Mouse (Mus musculus): ENCODE data around the gene Ifna16.

Gene Ifna16

GRCm38 (mm10) chr4:88676824-88677223, at the start of gene Ifna16:
Gene Ifna16, minus strand, starts transcription at chr4:88676924.
- no peak for DNase-seq

DNA sequence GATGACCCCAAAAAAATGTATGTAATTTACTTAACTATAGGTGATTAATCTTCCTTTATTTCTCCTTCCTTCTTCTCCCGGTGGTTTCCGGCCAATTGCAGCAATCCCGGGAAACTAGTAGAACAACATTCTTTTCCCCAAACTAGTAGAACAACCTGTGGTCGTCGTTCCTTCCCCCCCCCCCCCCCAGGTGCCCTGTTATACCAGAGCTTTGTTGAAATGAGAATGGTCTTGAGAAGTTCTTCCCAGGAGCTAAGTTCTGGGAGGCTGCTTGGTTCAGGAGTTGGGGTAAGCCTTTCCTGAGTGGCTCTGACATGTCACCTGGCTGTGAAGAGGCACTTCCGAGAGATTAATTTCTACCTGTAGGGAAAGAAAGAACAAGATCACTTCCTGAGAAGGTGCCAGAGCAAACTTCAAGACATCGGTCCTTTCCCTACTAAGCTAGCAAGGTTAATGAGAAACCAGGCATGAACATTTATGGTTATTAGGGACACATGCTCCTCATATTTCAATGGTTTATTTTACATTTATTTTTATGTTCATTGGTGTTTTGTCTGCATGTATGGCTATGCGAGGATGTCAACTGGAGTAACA, 46.9 kb upstream of the Ifna16 start:
- DNase-seq, result no peak

- DNase-seq, result peak; percentile 91 to 93
Observed at GRCm38 (mm10) chr4:88721791-88722721, 45.3 kb upstream of the Ifna16 start, which contains the start of the genes Gm26566 and Klhl9. Gene Gm26566, plus strand, starts transcription at chr4:88721805. Gene Klhl9, minus strand, starts transcription at chr4:88722465.

DNA sequence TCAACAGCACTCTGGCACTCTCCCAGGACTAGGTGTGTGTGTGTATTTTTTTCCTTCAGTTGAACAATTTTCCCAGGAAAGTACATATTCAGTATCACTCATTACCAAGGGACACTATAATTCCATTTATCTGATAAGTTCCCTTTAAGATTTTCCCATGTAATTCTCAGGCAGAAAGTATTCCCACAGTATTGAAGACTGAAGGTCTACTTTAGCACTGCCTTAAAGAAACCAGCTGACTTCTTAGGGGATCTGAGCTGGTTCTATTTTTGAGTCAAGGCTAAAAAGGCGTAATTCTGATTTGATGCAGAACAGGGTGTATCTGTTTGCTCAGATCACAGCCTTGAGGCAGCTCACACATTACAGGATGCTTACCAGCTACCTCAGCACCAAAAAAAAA, 42.0 kb upstream of the Ifna16 start:
- no peak for DNase-seq

DNA sequence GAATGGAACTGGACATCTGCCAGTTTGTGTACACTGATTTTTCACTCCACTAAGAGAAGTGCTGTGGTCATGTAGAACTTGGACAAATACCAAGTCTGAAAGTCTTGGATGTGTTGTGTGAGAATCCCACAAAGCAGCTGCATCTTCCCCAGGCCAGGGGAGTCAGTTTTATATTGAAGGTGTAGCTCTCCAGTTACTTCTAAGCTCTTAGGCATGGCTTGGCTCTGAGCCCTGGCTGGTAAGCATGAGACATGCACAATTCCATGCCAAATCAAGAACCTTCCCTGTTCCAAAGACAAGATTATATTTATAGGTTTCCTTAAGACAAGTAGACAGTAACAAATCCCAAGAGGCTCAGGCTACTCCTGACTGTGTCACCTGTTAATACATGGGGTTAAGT, 38.3 kb upstream of the Ifna16 start:
- DNase-seq, result peak in 1 of 2 experiments; percentile 19

GRCm38 (mm10) chr4:88714281-88714680, 37.6 kb upstream of the Ifna16 start:
- DNase-seq, result no peak

- no peak for DNase-seq
Observed at GRCm38 (mm10) chr4:88707128-88707826, 30.6 kb upstream of the Ifna16 start.

DNA sequence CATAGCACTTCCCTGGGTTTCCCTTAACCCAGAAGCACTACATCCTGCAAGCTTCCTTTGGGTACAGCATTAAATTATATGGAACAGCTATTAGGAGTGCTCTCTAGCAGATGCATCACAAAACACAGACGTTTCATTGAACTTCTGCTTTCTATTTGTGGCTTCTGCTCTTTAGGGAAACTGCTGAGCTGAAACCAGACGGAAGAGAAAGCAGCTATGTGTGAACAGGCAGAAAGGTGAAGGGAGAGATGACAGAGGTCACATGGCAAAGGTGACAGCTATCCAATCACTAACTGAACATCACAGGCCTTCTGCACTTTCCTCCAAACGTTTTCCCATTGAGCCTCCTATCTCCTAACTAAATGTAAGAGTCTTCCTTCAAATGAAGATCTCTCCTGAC, 29.2 kb upstream of the Ifna16 start:
- no peak for DNase-seq

- DNase-seq, result no peak
Observed at GRCm38 (mm10) chr4:88699301-88699700, 22.6 kb upstream of the Ifna16 start.

GRCm38 (mm10) chr4:88698781-88699180, 22.1 kb upstream of the Ifna16 start:
- no peak for DNase-seq

- no peak for DNase-seq
Observed at GRCm38 (mm10) chr4:88697753-88698152, 21.0 kb upstream of the Ifna16 start.

- no peak for DNase-seq
Observed at GRCm38 (mm10) chr4:88697108-88697507, 20.4 kb upstream of the Ifna16 start.

- peak; percentile 72 to 80 for DNase-seq
Observed at GRCm38 (mm10) chr4:88696237-88696884, 19.6 kb upstream of the Ifna16 start.

DNA sequence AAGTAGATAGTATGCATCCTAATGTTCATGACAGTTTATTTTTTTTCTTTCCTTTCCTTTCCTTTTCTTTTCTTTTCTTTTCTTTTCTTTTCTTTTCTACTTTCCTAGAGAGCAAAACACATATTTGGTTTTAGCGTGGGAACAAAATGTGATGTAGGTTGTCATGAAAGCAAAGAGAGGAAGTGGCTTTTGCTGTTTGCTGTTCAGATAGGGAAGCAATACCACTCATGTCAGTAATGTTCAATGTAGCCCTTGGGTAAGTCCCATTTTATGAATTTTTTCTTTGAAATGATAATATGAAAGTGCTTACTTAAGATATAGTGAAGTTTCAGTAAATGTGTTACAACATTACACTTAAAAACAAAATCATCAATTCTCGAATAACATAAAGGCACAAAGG, 16.7 kb upstream of the Ifna16 start:
- DNase-seq, result no peak

- no peak for DNase-seq
Observed at GRCm38 (mm10) chr4:88692537-88692936, 15.8 kb upstream of the Ifna16 start.

DNA sequence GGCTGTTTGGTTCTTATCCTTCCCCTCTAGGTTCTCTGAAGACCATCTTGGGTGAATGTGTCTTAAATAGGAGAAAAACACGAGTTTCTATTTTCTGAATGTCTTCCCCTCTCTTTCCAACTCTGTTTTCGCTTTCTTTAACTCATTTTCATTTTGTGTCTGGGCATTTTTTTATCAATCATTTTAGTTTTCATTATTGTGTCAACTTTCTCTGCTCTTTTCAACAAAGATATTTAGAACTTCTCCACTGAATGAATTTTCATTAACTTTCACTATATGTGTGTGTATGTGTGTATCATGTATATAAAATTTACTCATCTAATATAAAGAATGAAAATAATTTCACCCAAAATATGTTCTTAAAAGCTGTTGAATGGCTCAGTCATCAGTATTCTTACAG, 14.5 kb upstream of the Ifna16 start, which contains the start of gene Ifnab:
Ifnab (minus strand) TSS at position 101 of the 400 bp plus-strand sequence.
- no peak for DNase-seq

DNA sequence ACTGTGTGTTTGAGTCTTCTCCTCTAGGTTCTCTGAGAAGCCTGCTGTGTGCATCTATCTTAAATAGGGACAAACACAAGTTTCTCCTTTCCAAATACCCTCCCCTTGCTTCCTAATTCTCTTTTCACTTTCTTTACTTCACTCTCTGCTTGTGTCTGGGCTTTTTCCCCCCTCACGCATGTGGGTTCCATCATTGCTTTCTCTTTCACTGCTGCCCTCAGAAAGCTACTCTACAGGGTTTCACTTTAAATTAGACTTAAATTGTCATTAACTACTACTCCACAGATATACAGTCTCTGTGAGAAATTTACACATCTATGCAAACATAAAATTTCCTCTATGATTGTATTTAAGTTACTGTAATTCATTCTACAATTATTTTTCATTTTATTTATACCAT, 7.1 kb upstream of the Ifna16 start, which contains the start of gene Ifna2:
Ifna2 (minus strand) TSS at position 101 of the 400 bp plus-strand sequence.
- no peak for DNase-seq

- no peak for DNase-seq
Observed at GRCm38 (mm10) chr4:88681353-88681752, 4.6 kb upstream of the Ifna16 start.

- DNase-seq, result peak in 1 of 2 experiments; percentile 14
Observed at GRCm38 (mm10) chr4:88680362-88680761, 3.6 kb upstream of the Ifna16 start.

GRCm38 (mm10) chr4:88655461-88655860, 21.3 kb downstream of the Ifna16 start:
- DNase-seq, result no peak

DNA sequence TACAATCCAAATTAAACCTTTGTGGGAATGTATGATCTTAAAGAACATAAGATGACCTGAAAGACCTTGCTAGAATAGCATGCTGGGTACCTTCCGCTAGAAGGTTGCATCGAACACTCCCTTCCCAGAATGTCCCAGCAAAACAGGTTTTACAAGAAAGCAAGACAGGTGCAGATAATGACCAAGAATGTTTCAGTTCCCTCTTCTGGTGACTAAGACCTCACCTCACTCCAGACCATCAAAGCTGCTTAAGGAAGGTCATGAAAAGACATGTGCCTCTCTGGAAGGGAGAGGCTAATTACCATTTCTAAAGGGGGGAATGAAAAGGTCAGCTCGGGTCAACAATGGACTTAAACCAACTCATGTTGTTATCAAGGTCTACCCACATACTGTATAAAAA, 23.1 kb downstream of the Ifna16 start:
- DNase-seq, result no peak

DNA sequence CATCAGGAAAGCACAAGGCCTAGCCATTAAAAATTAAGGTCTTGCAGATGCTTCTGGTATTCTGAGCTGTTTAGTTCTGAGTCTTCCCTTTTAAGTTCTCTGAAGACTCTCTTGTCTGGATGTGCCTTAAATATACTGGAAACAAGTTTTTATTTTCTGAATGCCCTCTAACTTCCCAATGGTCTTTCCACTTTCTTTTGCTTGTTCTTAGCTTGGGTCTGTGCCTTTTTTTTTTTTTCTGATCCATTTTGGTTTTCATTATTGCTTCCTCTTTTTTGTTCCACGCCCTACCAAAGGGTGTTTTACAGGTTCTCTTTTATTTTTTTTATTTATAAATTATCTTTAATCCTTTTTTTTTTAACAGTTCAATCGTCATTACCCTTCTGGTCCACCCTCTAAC, 32.4 kb downstream of the Ifna16 start, which contains the start of gene Ifna13:
Ifna13 (minus strand) TSS at position 101 of the 400 bp plus-strand sequence.
- no peak for DNase-seq

GRCm38 (mm10) chr4:88642526-88642925, 34.2 kb downstream of the Ifna16 start:
- DNase-seq, result no peak
